Mouse (Mus musculus): ENCODE results near the gene Gm31571. TPM values are rescaled to one million over a fixed set of nuclear protein-coding genes. Genes with fewer than 3 reads are reported as not detected.
"Not testable (repeated sequence)": the region's sequence is repeated elsewhere in the genome, so short reads cannot be mapped to it uniquely, and the experiment has no call there.

Gm31571 gene
- not detected in 2 replicates for polyA plus RNA-seq (2014; fragmentation: Nextera tagmentation; extraction: Ambion mirVana)

- not testable (repeated sequence) for DNase-seq; ATAC-seq (ENCODE audit: insufficient read depth)
- no CpG with 5 or more reads among the region's 6 CpGs for WGBS
These were observed at the start of gene Gm31571 for GRCm38 (mm10) chrY:22051253-22051652. TSS of gene Gm31571 (minus strand) at chrY:22051353.

More at GRCm38 (mm10) chrY:22051253-22051652, at the start of gene Gm31571:
- not testable (repeated sequence) for H3K27me3 ChIP-seq (ENCODE audit: insufficient read depth, low read length); H3K9ac ChIP-seq; H3K9me3 ChIP-seq (ENCODE audit: low read depth, low read length); H3K4me3 ChIP-seq (ENCODE audit: low read depth, low read length); H3K4me2 ChIP-seq; H3K36me3 ChIP-seq (ENCODE audit: insufficient read depth); H3K27ac ChIP-seq (ENCODE audit: low read depth); H3K4me1 ChIP-seq (ENCODE audit: insufficient read depth)

Data from lung, embryonic 14.5 days (tissue).